Mouse (Mus musculus) layer of hippocampus, adult 8-10 months (tissue): Measurements from ENCODE around the gene Bmpr1b. TPM values are rescaled to one million over a fixed set of nuclear protein-coding genes. Genes with fewer than 3 reads are reported as not detected.
A peak's percentile ranks its signal among the peaks of the same experiment; 100 is the strongest.

ENCODE experiments used
- DNase-seq, 2 experiments: peaks; one replicate each; pipeline ENCODE4 v3.0.0; 2022; ENCODE audit warnings: low spot score in 2 of 2
- total RNA-seq, 4 experiments: library from RNA; stranded (reverse); gene quantifications; 2 replicates each; pipeline ENCODE4 v1.2.4; 2022

The Bmpr1b gene
- total RNA-seq, 4 experiments from 2014 or later = 20.4 to 22.9 (median 21.7) TPM

DNA sequence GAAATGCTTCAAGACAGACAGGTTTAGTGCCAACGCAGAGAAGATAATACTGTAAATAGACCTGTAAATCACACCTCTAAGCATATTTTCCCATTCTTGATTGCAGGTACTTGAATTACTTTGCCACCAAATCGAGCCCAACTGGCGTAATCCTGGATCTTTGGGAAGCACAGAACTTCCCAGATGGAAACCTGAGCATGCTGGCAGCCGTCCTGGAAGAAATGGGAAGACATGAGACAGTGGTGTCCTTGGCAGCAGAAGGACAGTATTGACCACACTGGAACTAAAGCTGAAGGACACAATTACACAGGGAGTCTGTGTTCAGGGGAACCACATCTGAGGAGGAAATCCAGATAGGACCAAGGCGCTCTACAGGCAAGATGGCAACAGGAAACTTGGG lies 340.9 kb downstream of the Bmpr1b start:
- no peak for DNase-seq

DNA sequence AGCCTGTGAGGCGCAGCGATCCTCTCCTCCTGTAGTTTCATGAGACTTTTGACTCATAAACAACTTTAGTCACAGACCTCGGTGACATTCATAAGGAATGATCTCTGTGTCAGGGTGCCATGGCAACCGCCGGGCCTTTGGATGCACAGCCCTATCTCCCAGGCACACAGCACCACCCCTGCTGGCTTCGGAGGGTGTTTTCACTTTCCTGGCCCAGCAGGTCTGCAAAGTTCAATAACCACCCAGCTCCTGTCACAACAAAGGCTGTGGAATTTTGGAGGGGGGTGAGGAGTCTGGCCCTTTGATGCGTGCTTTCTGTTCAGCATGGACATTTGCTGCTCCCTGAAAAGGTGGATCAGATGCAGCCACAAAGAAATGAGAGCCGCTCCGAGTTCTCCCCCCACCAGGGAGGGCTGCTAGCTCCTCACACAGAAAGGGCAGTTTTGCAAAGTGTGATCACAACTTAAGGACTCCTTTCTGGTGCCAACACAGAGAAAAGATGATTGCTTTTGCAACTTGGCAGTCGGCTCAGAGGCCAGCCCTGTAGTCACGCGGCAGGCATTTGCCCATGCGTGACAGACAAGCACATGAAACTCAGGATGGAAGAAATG lies 349.8 kb downstream of the Bmpr1b start:
- DNase-seq = peak in 1 of 2 experiments; percentile 28

DNA sequence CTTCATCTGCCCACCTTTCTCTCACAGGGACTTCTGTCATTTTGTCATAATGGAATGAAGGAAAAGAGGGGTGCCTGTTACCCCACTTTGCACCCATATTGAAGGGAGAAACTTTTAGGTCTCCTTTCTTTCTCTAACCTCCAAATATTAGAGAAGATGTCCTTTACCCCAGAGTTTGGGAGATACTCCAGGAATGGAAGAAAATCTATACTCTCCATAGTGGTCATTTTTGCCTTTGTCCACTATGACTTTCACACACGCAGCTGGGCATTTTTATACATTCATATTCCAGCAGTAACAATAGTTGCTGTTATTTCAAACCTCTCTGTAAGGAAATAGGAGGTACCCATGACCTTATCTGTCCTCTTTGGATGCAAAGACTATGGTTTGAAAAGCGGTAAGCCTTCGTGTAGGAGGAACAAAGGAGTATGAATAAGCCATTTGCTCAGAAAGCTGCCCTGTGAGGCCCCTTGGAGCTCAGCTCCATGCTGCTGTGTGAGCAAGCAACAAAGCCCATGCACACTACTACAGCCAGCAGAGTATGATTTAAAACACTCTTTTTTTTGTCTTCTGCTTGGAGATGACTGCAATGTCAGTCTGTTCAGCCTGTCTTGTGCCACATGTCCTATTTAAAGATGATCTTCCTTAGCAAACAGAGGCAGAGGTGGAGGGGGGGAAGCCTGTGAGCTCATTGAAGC lies 350.5 kb downstream of the Bmpr1b start:
- no peak for DNase-seq

- no peak for DNase-seq
Measured at GRCm38 (mm10) chr3:141814776-141815175, 354.4 kb downstream of the Bmpr1b start.

- no peak for DNase-seq
Measured at GRCm38 (mm10) chr3:141811348-141811747, 357.9 kb downstream of the Bmpr1b start.

GRCm38 (mm10) chr3:141810944-141811343 lies 358.3 kb downstream of the Bmpr1b start:
- no peak for DNase-seq

GRCm38 (mm10) chr3:141809581-141809980 lies 359.6 kb downstream of the Bmpr1b start:
- no peak for DNase-seq

DNA sequence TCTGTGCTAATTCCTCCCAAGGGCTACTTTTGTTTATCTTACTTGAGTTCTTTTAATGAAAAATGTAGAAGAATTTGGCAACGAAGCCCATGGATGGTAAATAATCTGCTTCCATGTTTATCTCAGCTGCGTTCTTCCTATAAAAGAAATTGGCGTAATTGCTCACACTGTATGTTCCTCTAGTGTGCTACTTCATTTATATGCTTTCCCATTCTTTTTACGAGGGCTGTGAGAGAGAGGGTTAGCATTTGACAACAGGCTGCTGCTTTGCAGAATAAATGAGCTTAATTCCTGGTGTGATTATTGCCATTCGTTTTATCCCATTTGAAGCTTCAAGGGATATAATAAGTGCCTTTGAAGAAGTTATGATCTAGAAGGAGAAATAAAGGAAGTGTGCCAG lies 365.1 kb downstream of the Bmpr1b start:
- DNase-seq = no peak

GRCm38 (mm10) chr3:141797789-141798188 lies 371.4 kb downstream of the Bmpr1b start:
- no peak for DNase-seq

DNA sequence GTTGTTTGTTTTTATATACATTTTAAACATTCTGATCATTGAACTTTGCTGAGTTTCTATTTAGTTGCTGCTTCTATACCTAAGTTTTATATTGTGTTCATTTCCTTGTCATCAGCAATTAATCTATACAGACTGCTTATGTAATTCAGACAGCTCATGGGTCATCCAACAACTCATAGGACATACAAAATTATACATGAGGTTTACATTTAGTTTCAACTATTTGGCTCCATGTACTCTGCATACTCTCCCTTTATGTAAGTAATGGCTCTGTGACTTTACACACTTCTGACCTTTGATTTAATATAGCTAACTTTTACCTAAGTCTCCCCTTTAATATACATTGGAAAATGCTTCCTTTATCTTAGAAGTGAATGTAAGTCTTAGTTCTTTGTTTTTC lies 371.9 kb downstream of the Bmpr1b start:
- no peak for DNase-seq

GRCm38 (mm10) chr3:141794371-141794770 lies 374.9 kb downstream of the Bmpr1b start:
- DNase-seq = no peak

GRCm38 (mm10) chr3:141793755-141794154 lies 375.5 kb downstream of the Bmpr1b start:
- no peak for DNase-seq

DNA sequence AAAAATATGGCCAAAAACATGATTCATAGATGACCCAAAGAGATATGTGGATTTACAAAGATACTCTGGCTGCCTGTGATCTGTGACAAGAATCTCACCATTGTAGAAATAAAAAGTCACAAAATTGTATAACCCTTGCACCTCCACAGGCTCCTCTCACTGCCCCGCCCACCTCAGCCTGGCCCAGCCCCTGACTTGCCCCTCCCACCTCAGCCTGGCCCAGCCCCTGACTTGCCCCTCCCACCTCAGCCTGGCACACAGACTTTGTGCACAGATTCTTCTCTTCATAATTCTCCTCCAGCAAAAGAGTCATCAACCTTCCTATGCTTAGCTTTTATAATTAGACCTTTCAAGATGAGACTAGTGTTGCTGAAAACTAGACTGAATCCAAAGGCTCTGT lies 377.1 kb downstream of the Bmpr1b start:
- no peak for DNase-seq

DNA sequence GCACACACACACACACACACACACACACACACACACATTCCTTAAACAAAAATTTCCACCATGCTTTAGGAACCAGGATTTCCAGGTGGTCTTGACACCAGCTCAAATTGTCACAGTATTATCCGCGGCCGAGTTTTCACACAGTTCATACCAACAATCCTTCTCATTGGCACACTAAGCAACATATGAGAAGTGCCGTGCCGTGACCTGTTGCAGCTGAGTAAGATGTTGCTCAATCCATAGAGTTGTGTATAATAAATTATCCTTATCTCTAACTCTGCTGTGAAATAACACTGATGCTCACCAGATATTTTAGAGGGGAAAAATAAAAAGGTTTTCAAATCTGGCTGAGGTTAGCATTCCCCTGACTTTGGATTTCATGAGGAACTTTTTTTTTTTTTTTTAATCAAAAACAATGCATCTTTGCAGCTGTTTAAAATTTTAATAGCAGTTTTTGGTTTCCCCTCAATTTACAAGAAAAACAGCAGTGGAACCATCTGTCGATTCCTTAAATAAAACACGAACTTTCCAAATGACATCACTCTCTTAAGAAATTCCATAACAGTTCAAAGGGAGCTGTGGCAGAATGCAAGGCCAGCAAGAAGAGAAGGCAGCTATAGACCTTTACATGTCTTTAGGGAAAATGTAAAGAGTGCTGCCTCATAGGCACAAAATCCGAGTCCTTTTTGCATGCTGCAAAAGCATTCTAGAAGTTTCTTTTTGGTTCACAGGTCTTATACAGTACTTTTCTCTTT lies 378.0 kb downstream of the Bmpr1b start:
- DNase-seq = no peak

Other genes starting within 250 kb of the Bmpr1b start
- gene Pdlim5, start 226.3 kb upstream of the Bmpr1b start, total RNA-seq = 10 to 100 TPM; 26.5 to 29.5 (median 28.1) TPM